Mouse (Mus musculus) mature B cell (primary cell): Measurements from ENCODE around the gene Rnf111.

Experiments used
- in situ Hi-C: fragments of 300-500 bp; cut with MboI; formaldehyde crosslinking; loops from 2 replicates; pipeline ENCODE4 v1.14.3; 2019

Rnf111 gene

DNA sequence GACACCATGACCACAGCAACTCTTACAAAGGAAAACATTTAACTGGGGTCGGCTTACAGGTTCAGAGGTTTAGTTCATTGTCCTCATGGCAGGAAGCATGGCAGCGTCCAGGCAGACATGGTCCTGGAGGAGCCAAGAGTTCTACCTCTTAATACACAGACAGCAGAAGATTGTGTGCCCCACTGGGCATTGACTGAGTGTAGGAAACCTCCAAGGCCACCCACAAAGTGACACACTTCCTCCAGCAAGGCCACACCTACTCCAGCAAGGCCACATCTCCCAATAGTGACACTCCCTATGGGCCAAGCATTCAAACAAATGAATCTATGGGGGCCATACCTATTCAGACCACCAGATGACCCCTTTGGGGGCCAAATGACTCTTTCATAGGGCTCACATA, 107.4 kb downstream of the Rnf111 start:
- in situ Hi-C loops = no loop called here

DNA sequence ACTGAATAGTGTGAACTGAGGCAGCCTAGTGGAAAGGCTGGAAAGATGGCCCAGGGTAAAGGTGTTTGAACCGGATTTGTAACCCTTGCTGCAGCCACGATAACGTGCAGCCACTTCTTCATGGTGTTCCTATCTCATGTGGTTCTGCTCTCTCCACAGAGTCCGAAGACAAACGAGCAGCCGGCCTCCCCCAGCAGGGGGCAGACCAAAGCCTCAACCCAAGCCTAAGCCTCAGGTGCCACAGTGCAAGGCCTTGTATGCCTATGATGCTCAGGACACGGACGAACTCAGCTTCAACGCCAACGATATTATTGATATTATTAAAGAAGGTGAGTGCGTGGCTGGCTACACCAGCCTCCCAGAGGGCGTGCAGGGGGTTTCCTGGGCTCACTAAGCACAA, 107.9 kb downstream of the Rnf111 start:
- in situ Hi-C loops = no loop called here

GRCm38 (mm10) chr9:70392563-70392907, 111.0 kb downstream of the Rnf111 start:
- in situ Hi-C loops = no loop called here

DNA sequence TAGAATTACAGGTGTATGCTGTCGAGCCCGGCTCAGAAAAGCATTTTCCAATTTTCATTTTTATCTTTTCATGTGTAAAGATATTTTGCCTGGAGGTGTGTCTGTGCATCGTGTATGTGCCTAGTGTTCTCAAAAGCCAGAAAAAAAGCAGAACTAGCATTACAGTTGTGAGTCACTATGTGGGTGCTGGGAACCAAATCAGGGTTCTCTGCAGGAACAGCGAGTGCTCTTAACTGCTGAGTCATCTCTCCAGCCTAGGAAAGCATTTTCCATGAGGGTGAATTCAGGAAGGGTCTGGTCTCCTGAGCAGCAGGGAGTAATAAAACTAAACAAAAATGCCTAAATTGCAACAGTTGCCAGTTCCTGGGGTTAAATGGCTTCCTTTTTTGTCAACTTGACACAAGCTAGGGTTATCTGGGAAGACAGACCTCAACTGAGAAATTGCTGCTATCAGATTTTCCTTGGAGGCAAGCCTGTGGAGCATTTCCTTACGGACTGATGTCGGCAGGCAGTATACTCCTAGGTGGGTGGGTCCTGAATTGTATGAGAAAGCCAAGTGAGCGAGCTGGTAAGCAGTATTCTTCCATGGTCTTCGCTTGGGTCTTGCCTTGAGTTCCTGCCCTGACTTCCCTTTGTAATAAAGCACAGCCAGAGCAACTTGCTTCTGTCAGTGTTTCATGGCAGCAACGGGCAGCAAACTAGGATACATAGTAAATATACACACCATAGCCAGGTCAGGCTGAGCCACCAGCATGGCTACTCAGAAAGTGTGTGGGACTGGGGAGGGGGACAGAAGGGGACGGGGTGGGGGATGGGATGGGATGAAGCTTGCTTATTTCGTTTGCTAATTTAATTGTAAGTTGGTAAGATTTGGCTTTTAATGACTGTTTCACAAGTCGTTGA, 111.6 kb downstream of the Rnf111 start:
- in situ Hi-C loops = no loop called here

- in situ Hi-C loops = no loop called here
Observed at GRCm38 (mm10) chr9:70391042-70391441, 112.5 kb downstream of the Rnf111 start.

DNA sequence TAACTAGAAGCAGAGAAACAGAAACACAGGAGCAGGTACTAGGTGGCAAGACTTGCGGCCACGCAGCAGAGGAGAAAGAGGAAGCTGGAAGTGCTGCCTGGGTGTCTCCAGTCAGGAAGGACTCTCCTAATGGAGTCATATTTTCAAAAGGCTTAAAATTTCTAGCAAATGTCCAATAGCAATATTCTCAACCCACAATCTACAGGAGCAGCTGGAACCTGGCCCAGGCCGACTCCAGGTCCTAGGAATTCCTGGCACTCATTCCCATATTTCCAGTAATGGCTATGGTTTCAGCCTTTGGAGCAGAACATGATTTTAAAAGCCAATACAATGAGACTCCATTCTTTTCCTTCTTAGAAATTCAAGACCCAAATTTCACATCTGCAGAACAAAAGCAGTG, 114.0 kb downstream of the Rnf111 start:
- in situ Hi-C loops = no loop called here

GRCm38 (mm10) chr9:70387410-70388119, 116.0 kb downstream of the Rnf111 start:
- in situ Hi-C loops = no loop called here

GRCm38 (mm10) chr9:70384958-70385728, 118.4 kb downstream of the Rnf111 start:
- in situ Hi-C loops = no loop called here

- in situ Hi-C loops = no loop called here
Observed at GRCm38 (mm10) chr9:70384494-70384893, 119.0 kb downstream of the Rnf111 start.

- in situ Hi-C loops = no loop called here
Observed at GRCm38 (mm10) chr9:70383750-70384149, 119.8 kb downstream of the Rnf111 start.

- in situ Hi-C loops = no loop called here
Observed at GRCm38 (mm10) chr9:70382091-70382490, 121.4 kb downstream of the Rnf111 start.

GRCm38 (mm10) chr9:70379502-70380467, 123.7 kb downstream of the Rnf111 start:
- in situ Hi-C loops = no loop called here
